Mouse (Mus musculus) spleen, postnatal 0 days (tissue): Measurements from ENCODE around the gene Ereg. TPM values are rescaled to one million over a fixed set of nuclear protein-coding genes. Genes with fewer than 3 reads are reported as not detected.

Experiments used
- polyA plus RNA-seq: library from polyadenylated mRNA; unstranded; fragments of >200 nt; fragmentation: Nextera tagmentation; extraction: Ambion mirVana; gene quantifications from 2 replicates; pipeline ENCODE4 v1.2.1, GENCODE M21; 2015

Ereg gene
- 0.02 and 0.05 TPM in 2 replicates for polyA plus RNA-seq

GRCm38 (mm10) chr5:91074450-91074950 lies at the start of gene Ereg:
Gene Ereg (plus strand): TSS chr5:91074622.

DNA sequence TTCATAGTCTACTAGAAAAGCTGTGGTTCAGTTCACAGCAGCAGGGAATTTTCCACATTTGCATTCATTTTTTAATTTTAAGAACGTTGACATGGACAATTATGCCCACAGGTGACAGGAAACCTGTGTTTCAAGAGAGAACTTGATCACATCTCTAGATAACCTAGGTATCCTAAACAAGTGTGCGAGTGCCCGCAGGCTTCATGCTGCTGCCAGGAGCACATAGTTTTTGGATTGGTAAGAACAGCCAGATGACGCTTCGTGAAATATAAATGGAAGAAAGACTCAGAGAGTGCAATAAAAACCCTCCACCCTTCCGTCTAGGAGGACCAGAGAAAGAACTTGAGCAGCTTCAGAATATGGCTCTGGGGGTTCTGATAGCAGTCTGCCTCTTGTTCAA lies 47.3 kb upstream of the Ereg start, which contains the start of gene Epgn:
TSS of gene Epgn (plus strand) at position 301 of the 400 bp plus-strand sequence.

DNA sequence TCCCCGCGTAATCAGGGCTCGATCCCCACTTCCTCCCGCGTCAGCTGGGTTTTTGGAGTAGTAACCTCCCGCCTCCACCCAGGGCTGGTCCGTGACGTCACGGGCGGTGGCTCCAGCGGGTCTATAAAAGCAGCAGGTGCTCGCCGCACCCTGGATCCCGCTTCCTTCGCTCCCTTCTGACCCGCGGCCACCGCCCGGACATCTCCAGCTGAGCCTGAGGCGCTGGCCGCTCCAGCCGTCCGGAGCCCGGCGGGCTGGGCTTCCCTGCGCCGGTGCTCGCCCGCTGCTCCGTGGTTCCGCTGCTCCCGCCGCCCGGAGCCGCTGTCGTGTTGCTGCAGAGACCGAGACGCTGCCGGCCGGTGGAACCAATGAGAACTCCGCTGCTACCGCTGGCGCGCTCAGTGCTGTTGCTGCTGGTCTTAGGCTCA lies 65.0 kb downstream of the Ereg start, which contains the start of gene Areg:
TSS of gene Areg (plus strand) at position 154 of the 428 bp plus-strand sequence.

Other genes starting within 250 kb of the Ereg start
- 0.34 and 0.55 TPM in 2 replicates for gene Cxcl1, start 183.4 kb upstream of the Ereg start, polyA plus RNA-seq
- gene Cxcl2, start 170.8 kb upstream of the Ereg start, polyA plus RNA-seq, result 0.11 and 0.15 TPM in 2 replicates
- gene Mthfd2l, start 143.5 kb upstream of the Ereg start, polyA plus RNA-seq, result 16.9 and 22.3 TPM in 2 replicates
- not detected in 2 replicates for gene Epgn, start 47.2 kb upstream of the Ereg start, polyA plus RNA-seq
- gene Areg, start 65.0 kb downstream of the Ereg start, polyA plus RNA-seq, result not detected in 2 replicates